Mouse (Mus musculus) forebrain, embryonic 14.5 days (tissue): ENCODE measurements around the gene Sgk1. TPM values are rescaled to one million over a fixed set of nuclear protein-coding genes. Genes with fewer than 3 reads are reported as not detected.

Experiments
- ATAC-seq: fragments of 200-750 bp; cut with Nextera tagmentation; 2 replicates; pipeline ENCODE4 v1.8.0; 2017; ENCODE audit warnings: mild to moderate bottlenecking, moderate library complexity
- DNase-seq: peaks from one replicate; pipeline ENCODE4 v3.0.0-alpha.2; 2015; ENCODE audit warnings: low spot score
- H3K27ac ChIP-seq: fragments of 300-500 bp; sonication (generic); 2 replicates; pipeline ENCODE4 v1.5.1; 2014; ENCODE audit warnings: low read depth, mild to moderate bottlenecking, control low read depth, low read length, moderate library complexity
- H3K27me3 ChIP-seq: fragments of 300-500 bp; sonication (generic); replicated peaks from 2 replicates; pipeline ENCODE4 v1.6.1; 2014; ENCODE audit warnings: low read length, control low read depth, mixed read lengths; ENCODE audit not compliant: control insufficient read depth, insufficient read depth
- H3K36me3 ChIP-seq: fragments of 300-500 bp; sonication (generic); 2 replicates; pipeline ENCODE4 v1.6.1; 2014; ENCODE audit warnings: low read length, control low read depth; ENCODE audit not compliant: control insufficient read depth, insufficient read depth
- H3K4me1 ChIP-seq: fragments of 300-500 bp; sonication (generic); 2 replicates; pipeline ENCODE4 v1.6.1; 2014; ENCODE audit warnings: antibody characterized with exemption, low read length, control low read depth; ENCODE audit not compliant: control insufficient read depth, insufficient read depth
- H3K4me2 ChIP-seq: fragments of 300-500 bp; sonication (generic); 2 replicates; pipeline ENCODE4 v1.6.1; 2014; ENCODE audit warnings: mild to moderate bottlenecking, control low read depth, low read length
- H3K4me3 ChIP-seq: fragments of 300-500 bp; sonication (generic); 2 replicates; pipeline ENCODE4 v1.5.1; 2014; ENCODE audit warnings: low read depth, low read length, control low read depth
- H3K9ac ChIP-seq: fragments of 300-500 bp; sonication (generic); 2 replicates; pipeline ENCODE4 v1.6.1; 2014; ENCODE audit warnings: mild to moderate bottlenecking, low read length, control low read depth, moderate library complexity
- H3K9me3 ChIP-seq: fragments of 300-500 bp; sonication (generic); replicated peaks from 2 replicates; pipeline ENCODE4 v1.6.1; 2016; ENCODE audit warnings: low read length, control low read depth, mixed read lengths; ENCODE audit not compliant: control insufficient read depth
- WGBS: fragments of 180-500 bp; shearing (Covaris S2); extraction: QIAGEN DNeasy Blood & Tissue Kit; methylation state at CpG from one replicate; pipeline ENCODE4 v1.1.7; 2014; 5-methylcytosine and 5-hydroxymethylcytosine counted together
- polyA plus RNA-seq: library from polyadenylated mRNA; unstranded; fragments of >200 nt; fragmentation: Nextera tagmentation; extraction: Ambion mirVana; gene quantifications from 2 replicates; pipeline ENCODE4 v1.2.1, GENCODE M21; 2014

Gene Sgk1
- polyA plus RNA-seq, 1 experiment from 2014 or later: 26.1 TPM

DNA sequence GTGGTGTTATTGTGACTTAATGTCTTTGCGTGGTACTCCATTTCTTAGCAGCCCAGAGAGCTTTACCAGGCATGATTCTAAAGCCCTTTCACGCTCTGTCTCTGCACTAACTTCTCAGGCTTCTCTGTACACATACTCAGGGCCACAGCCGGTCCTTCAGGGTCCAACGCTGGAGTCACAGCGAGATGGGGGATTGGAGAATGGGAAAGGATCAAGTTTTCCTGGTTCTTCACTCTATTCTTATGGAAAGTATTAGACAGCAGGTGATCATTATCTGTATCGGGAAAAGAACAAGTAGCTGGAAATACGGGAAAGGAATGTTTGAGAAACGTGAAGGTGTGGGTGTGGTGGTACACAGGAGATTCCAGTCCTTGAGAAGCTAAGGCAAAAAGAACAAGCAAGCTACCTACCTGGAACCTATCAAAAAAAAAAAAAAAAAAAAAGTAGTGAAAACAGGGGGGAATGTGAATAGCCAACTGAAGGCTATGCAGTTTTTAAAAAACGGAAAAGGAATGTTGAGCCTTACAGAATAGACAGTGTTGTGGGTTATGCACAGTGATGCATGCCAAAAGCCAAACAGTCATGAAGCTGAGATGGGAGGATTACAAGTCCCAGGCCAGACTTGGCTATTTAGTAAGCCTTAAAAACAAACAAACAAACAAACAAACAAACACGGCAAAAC lies 36.2 kb upstream of the Sgk1 start:
- no peak overlapping the region for H3K4me2 ChIP-seq
- 72% methylated on average over 10 of the region's 10 CpGs for WGBS
- H3K36me3 ChIP-seq: no peaks in the 10 kb centered on the region
- H3K9me3 ChIP-seq: no peaks in the 10 kb centered on the region
- no peak overlapping the region for H3K27ac ChIP-seq
- ATAC-seq (no peak), DNase-seq (no peak)
- H3K4me1 ChIP-seq: no peaks in the 10 kb centered on the region
- no peaks in the 10 kb centered on the region for H3K27me3 ChIP-seq
- H3K4me3 ChIP-seq: no peak overlapping the region
- H3K9ac ChIP-seq: no peak overlapping the region

DNA sequence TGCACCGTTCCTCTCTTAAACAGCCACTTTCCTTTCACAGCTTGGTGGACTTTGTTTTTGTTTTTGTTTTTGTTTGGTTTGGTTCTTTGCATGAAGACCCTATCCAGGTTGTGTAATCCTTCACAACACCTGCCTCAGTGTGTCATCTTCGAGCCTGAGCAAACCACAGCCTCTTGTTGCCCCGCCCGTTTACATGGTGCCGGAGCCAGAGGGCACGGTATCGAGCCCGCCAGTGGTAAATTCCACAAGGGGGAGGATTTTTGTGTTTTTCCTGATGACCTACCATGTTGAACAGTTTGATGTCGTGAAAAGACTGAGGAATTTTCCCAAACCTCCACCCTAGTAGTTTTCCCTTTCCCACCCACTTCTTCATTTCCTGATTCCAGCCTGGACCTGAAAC lies 35.6 kb upstream of the Sgk1 start:
- H3K27me3 ChIP-seq: no peaks in the 10 kb centered on the region
- ATAC-seq (no peak), DNase-seq (no peak)
- no peaks in the 10 kb centered on the region for H3K9me3 ChIP-seq
- H3K27ac ChIP-seq: no peak overlapping the region
- H3K36me3 ChIP-seq: no peaks in the 10 kb centered on the region
- no peaks in the 10 kb centered on the region for H3K4me1 ChIP-seq
- no peak overlapping the region for H3K9ac ChIP-seq
- 90% methylated on average over 9 of the region's 9 CpGs for WGBS
- no peak overlapping the region for H3K4me3 ChIP-seq
- H3K4me2 ChIP-seq: no peak overlapping the region

DNA sequence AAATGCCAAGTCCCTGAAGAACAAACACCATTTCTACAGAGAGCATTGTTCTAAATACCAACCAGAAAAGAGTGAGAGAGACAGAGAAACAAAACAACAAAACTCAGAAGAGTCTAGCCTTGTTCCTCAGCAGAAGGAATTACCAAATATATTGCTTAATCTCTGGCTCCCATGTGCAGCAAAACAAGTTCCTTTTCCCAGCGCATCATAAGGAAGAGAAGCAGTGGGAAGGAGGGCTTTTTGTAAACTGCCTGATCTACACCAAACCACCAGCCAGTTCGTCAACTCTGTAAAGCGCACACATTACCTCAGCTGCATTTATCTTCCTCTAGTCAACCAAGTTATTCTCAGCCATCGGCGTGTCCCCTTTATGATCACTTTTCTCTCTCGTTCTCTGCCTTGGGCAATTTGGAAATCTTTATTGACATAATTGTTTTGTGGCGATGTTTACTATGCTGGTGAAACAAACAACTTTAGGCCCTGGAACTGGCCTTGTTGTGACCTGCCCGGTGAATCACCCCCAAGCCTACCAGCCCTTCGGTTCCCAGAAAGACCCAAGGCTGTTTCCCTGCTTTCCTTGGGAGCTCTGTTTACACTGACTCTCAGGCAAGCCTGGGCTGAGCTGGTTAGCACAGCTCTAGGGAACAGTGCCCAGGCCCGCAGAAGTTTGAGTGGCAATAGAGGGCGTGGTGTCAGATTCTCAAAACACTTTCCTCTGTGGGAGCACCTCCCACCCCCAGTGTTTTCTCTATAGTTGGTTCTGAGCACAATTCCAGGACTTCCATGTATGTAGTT lies 34.8 kb upstream of the Sgk1 start:
- H3K27me3 ChIP-seq: no peaks in the 10 kb centered on the region
- no peak overlapping the region for H3K4me2 ChIP-seq
- ATAC-seq (no peak), DNase-seq (no peak)
- WGBS: 86% methylated on average over 11 of the region's 11 CpGs
- no peaks in the 10 kb centered on the region for H3K36me3 ChIP-seq
- no peak overlapping the region for H3K27ac ChIP-seq
- H3K9ac ChIP-seq: no peak overlapping the region
- H3K4me1 ChIP-seq: no peaks in the 10 kb centered on the region
- H3K9me3 ChIP-seq: no peaks in the 10 kb centered on the region
- H3K4me3 ChIP-seq: no peak overlapping the region

DNA sequence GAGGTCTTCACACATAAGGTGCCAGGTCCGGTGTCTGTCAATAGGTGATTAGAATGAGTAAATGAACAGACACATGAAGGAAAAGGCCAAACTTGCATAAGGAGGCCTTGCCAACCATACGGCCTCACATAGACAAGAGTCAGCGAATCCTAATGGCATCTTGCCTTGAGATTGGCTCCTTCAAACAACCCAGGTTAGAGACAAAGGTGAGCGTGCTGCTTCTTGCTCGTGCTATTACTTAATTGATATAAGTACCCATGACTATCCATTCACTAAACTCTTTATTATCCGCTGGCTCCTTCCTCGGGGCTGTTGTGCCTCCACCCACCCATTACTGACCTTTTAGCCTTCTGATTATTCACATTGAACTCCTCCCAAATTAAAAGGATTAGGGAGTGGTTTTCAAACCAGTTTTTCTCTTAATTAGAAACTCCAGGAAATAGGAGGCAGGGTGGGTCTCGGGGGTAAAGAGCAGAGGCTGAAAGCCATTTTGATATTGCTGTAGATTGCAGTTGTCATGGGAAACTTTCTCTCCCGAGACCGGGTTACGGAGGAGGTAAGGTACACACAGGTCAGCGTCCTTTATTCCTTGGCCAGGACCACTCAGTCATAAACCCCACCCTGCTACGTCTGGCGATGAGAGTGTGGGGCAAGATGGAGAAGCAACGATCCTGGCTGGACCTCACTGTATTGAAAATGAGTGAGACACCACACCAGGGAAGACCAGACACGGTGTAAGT lies 33.9 kb upstream of the Sgk1 start:
- no peak for ATAC-seq
- no peak overlapping the region for H3K4me2 ChIP-seq
- no peak overlapping the region for H3K27ac ChIP-seq
- WGBS: 61% methylated on average over 16 of the region's 16 CpGs
- no peak overlapping the region for H3K4me3 ChIP-seq
- no peaks in the 10 kb centered on the region for H3K27me3 ChIP-seq
- H3K9me3 ChIP-seq: no peaks in the 10 kb centered on the region
- no peak overlapping the region for H3K9ac ChIP-seq
- no peaks in the 10 kb centered on the region for H3K4me1 ChIP-seq
- DNase-seq: no peak
- no peaks in the 10 kb centered on the region for H3K36me3 ChIP-seq

DNA sequence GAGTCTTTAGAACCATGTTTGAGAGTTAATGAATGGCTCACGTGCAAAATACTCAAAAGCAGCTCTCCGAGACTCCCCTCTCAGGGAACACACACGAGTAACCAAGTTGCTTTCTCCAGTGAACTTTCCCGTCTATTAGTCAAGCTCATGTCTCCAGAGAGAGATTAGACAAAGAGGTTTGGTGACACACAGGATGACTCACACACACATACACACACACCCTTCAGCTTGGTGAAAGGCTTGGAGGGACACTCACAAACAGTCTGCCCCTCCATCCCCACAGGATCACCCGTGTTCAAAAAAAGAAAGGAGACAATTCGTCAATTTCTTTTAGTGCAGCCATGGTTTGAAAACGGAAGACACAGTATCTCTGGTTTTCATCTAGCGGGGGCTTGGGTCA lies 32.7 kb upstream of the Sgk1 start:
- no peaks in the 10 kb centered on the region for H3K4me1 ChIP-seq
- 80% methylated on average over 8 of the region's 8 CpGs for WGBS
- DNase-seq: no peak

DNA sequence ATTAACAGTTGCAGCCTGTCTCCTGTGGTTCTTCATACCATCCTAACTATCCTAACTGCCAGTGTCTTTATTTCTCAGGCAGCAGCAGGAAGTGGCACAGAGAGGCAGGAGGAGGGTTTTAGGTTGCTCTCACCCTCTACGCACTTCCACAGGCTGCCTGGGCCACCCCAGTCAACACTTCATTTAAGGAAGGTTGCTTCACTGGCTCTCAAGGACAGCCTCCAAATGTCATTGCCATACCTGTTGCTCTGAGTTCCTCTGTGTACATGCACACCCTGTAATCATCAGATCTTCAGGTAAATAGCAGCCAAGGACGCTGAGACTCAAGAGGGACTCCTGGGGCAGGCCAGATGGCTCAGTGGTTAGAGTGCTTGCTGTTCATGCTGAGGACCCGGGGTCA lies 31.7 kb upstream of the Sgk1 start:
- Histone ChIP-seq H3K4me3 (no peak overlapping the region), H3K9me3 (no peaks in the 10 kb centered on the region), H3K27ac (no peak overlapping the region), H3K27me3 (no peaks in the 10 kb centered on the region), H3K4me1 (no peaks in the 10 kb centered on the region), H3K4me2 (no peak overlapping the region), H3K9ac (no peak overlapping the region), H3K36me3 (no peaks in the 10 kb centered on the region)
- no peak for ATAC-seq
- no peak for DNase-seq
- WGBS: 87% methylated on average over 3 of the region's 3 CpGs

More for the DNA sequence above, 32.7 kb upstream of the Sgk1 start:
- Histone ChIP-seq H3K27me3 (no peaks in the 10 kb centered on the region), H3K9me3 (no peaks in the 10 kb centered on the region), H3K4me3 (no peak overlapping the region), H3K36me3 (no peaks in the 10 kb centered on the region), H3K4me2 (no peak overlapping the region), H3K9ac (no peak overlapping the region), H3K27ac (no peak overlapping the region)
- no peak for ATAC-seq

DNA sequence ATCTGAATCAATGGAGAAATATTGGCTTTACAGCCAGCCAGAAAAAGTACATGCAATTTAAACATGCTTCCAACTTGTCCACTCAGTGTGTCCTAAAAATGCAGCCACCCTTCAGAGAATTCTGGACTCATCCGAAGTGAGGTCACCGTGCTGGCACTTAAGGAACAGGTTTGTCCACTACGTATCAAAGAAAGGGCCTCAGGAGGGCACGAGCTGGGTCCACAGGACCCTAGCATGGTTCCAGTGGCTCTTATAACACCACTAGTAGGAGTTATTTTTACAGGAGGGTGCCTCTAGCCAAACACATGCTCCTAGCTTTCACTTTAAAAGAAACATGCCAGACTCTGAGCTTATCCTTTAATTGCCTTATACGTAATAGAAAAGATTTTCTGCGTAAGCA lies 28.9 kb upstream of the Sgk1 start:
- Histone ChIP-seq H3K4me3 (no peak overlapping the region), H3K27me3 (no peaks in the 10 kb centered on the region), H3K4me1 (no peaks in the 10 kb centered on the region), H3K4me2 (no peak overlapping the region), H3K27ac (no peak overlapping the region), H3K9ac (no peak overlapping the region), H3K9me3 (no peaks in the 10 kb centered on the region), H3K36me3 (no peaks in the 10 kb centered on the region)
- no peak for ATAC-seq
- WGBS: 88% methylated on average over 6 of the region's 6 CpGs
- DNase-seq: no peak

DNA sequence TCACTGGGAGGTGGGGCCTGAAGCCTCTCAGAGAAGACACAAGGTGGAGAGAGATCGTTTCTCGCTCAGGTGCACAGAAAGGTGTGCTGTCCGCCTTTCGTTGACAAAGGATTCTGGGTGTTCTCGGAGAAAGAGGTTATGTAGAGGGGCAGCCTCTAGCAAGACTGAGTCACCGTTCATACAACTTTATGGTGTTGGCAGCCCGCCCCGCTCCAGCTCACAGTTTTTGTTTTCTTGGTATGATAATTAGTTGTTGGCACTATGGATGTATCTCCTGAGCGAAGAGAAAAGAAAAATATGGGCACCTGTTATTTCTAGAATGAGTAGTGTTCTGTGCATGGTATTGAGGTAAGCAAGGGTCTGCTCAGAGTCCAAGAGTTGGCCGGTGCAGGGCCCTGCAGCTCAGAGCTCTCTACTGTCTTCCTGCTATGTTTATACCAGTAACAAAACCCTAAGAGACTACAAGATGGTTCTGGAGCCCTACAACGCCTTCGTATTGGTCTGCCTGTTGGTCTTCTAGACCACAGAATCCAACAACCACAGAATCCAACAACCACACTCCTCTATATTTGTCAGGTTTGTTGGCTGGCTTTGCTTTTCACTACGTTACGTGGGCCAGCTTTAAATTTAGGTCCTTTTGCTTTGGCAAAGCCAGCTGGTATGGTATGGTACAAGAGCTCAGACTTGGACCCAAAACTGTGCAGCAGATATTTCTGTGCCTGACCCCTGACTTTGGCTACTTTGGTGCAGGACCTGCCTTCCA lies 28.2 kb upstream of the Sgk1 start:
- no peak for DNase-seq
- Histone ChIP-seq H3K9me3 (no peaks in the 10 kb centered on the region), H3K27ac (no peak overlapping the region), H3K9ac (no peak overlapping the region), H3K4me2 (no peak overlapping the region), H3K4me3 (no peak overlapping the region), H3K27me3 (no peaks in the 10 kb centered on the region), H3K36me3 (no peaks in the 10 kb centered on the region), H3K4me1 (no peaks in the 10 kb centered on the region)
- 82% methylated on average over 14 of the region's 14 CpGs for WGBS
- ATAC-seq: no peak
